Mouse (Mus musculus) E14TG2a.4 (cell line): ENCODE data around the gene Acot1.

Experiments used
- H3K27me3 ChIP-seq: 2 replicates; pipeline ENCODE4 v1.6.1; 2014; ENCODE audit warnings: low read length, control low read depth; ENCODE audit not compliant: insufficient read depth
- H3K36me3 ChIP-seq: 2 replicates; pipeline ENCODE4 v1.6.1; 2014; ENCODE audit warnings: low read length, control low read depth; ENCODE audit not compliant: insufficient read depth
- H3K4me1 ChIP-seq: replicated peaks from 2 replicates; pipeline ENCODE4 v1.6.1; 2014; ENCODE audit warnings: low read depth, low read length, control low read depth
- H3K4me3 ChIP-seq: replicated peaks from 2 replicates; pipeline ENCODE4 v1.5.1; 2014; ENCODE audit warnings: mild to moderate bottlenecking, low read length
- H3K9me3 ChIP-seq: 2 replicates; pipeline ENCODE4 v1.6.1; 2014; ENCODE audit warnings: low read length, control low read depth
- CTCF ChIP-seq: conservative IDR thresholded peaks from 2 replicates; pipeline ENCODE4 v1.5.1; 2014; ENCODE audit warnings: low read length
- NANOG ChIP-seq: IDR thresholded peaks from 2 replicates; pipeline ENCODE4 v1.6.1; 2014; ENCODE audit warnings: borderline replicate concordance, low read length, mixed read lengths
- POU5F1 ChIP-seq: IDR thresholded peaks from 2 replicates; pipeline ENCODE4 v1.6.1; 2014; ENCODE audit warnings: low read length, borderline replicate concordance

Acot1 gene

GRCm38 (mm10) chr12:84067752-84068151 is 58.5 kb downstream of the Acot1 start:
- no peak for TF ChIP-seq POU5F1
- TF ChIP-seq NANOG = no peak
- TF ChIP-seq CTCF = no peak
- no peak overlapping the region for H3K4me3 ChIP-seq

More at GRCm38 (mm10) chr12:84067752-84068151, 58.5 kb downstream of the Acot1 start:
- H3K9me3 ChIP-seq = 0 out of 2 replicates have a peak, but pooled peaks cover 2% of the 10 kb centered on the region
- no peaks in the 10 kb centered on the region; the same call in 1 of the 2 replicates for H3K4me1 ChIP-seq
- peaks cover 51% of the 10 kb centered on the region for H3K27me3 ChIP-seq
- H3K36me3 ChIP-seq = no peaks in the 10 kb centered on the region
